Mouse (Mus musculus) WW6 (cell line): ENCODE data around the gene Tenm2.

Experiments used
- DNase-seq: peaks from one replicate; pipeline ENCODE4 v3.0.0-alpha.2; 2013; ENCODE audit warnings: low read depth, low spot score

Tenm2 gene

GRCm38 (mm10) chr11:36592471-36592870, 643.3 kb downstream of the Tenm2 start:
- no peak for DNase-seq

- DNase-seq: no peak
Observed at GRCm38 (mm10) chr11:36566146-36566545, 669.6 kb downstream of the Tenm2 start.

GRCm38 (mm10) chr11:36562851-36563250, 672.9 kb downstream of the Tenm2 start:
- DNase-seq: no peak

- DNase-seq: no peak
Observed at GRCm38 (mm10) chr11:36560785-36561548, 674.8 kb downstream of the Tenm2 start.

- no peak for DNase-seq
Observed at GRCm38 (mm10) chr11:36557316-36557715, 678.4 kb downstream of the Tenm2 start.

- DNase-seq: no peak
Observed at GRCm38 (mm10) chr11:36553286-36553685, 682.5 kb downstream of the Tenm2 start.

GRCm38 (mm10) chr11:36550649-36551048, 685.1 kb downstream of the Tenm2 start:
- no peak for DNase-seq

- no peak for DNase-seq
Observed at GRCm38 (mm10) chr11:36549398-36550139, 686.2 kb downstream of the Tenm2 start.

- peak; percentile 59 for DNase-seq
Observed at GRCm38 (mm10) chr11:36548139-36548538, 687.6 kb downstream of the Tenm2 start.

- no peak for DNase-seq
Observed at GRCm38 (mm10) chr11:36538144-36538543, 697.6 kb downstream of the Tenm2 start.

GRCm38 (mm10) chr11:36537573-36538133, 698.1 kb downstream of the Tenm2 start:
- no peak for DNase-seq

GRCm38 (mm10) chr11:36535591-36535990, 700.2 kb downstream of the Tenm2 start:
- DNase-seq: no peak

- no peak for DNase-seq
Observed at GRCm38 (mm10) chr11:36531614-36532013, 704.1 kb downstream of the Tenm2 start.

GRCm38 (mm10) chr11:36527509-36527908, 708.3 kb downstream of the Tenm2 start:
- DNase-seq: no peak

- peak; percentile 43 for DNase-seq
Observed at GRCm38 (mm10) chr11:36526381-36526780, 709.4 kb downstream of the Tenm2 start.

- no peak for DNase-seq
Observed at GRCm38 (mm10) chr11:36512468-36512867, 723.3 kb downstream of the Tenm2 start.

GRCm38 (mm10) chr11:36508312-36508711, 727.5 kb downstream of the Tenm2 start:
- DNase-seq: no peak

GRCm38 (mm10) chr11:36494898-36495548, 740.7 kb downstream of the Tenm2 start:
- DNase-seq: no peak

GRCm38 (mm10) chr11:36492274-36492673, 743.5 kb downstream of the Tenm2 start:
- DNase-seq: no peak

GRCm38 (mm10) chr11:36490085-36490484, 745.7 kb downstream of the Tenm2 start:
- DNase-seq: peak; percentile 22

GRCm38 (mm10) chr11:36488666-36489065, 747.1 kb downstream of the Tenm2 start:
- no peak for DNase-seq

- no peak for DNase-seq
Observed at GRCm38 (mm10) chr11:36486092-36486491, 749.7 kb downstream of the Tenm2 start.
